Mouse (Mus musculus): Measurements from ENCODE around the gene Myo1h. TPM values are rescaled to one million over a fixed set of nuclear protein-coding genes. Genes with fewer than 3 reads are reported as not detected.

The Myo1h gene
- total RNA-seq, 1 experiment from 2014 or later = 1.3 TPM

- ATAC-seq (replicated peaks; ENCODE audit: low read depth, poor library complexity, severe bottlenecking) = peak; percentile 93
Measured at GRCm38 (mm10) chr5:114356250-114356935, 67.4 kb downstream of the Myo1h start.

- ATAC-seq (replicated peaks; ENCODE audit: low read depth, poor library complexity, severe bottlenecking) = peak; percentile 30
Measured at GRCm38 (mm10) chr5:114356936-114357751, 68.2 kb downstream of the Myo1h start.

GRCm38 (mm10) chr5:114358833-114359232 is 69.9 kb downstream of the Myo1h start:
- ATAC-seq (replicated peaks; ENCODE audit: low read depth, poor library complexity, severe bottlenecking) = no peak

GRCm38 (mm10) chr5:114359586-114359985 is 70.6 kb downstream of the Myo1h start:
- 0 out of 2 replicates have a peak, but pooled peaks have one; percentile 24 for ATAC-seq (replicated peaks; ENCODE audit: low read depth, poor library complexity, severe bottlenecking)

GRCm38 (mm10) chr5:114360968-114361367 is 72.0 kb downstream of the Myo1h start:
- ATAC-seq (replicated peaks; ENCODE audit: low read depth, poor library complexity, severe bottlenecking) = peak; percentile 40

- peak; percentile 60 for ATAC-seq (replicated peaks; ENCODE audit: low read depth, poor library complexity, severe bottlenecking)
Measured at GRCm38 (mm10) chr5:114365043-114365752, 76.2 kb downstream of the Myo1h start.

GRCm38 (mm10) chr5:114368121-114368520 is 79.2 kb downstream of the Myo1h start:
- no peak for ATAC-seq (replicated peaks; ENCODE audit: low read depth, poor library complexity, severe bottlenecking)

- ATAC-seq (replicated peaks; ENCODE audit: low read depth, poor library complexity, severe bottlenecking) = no peak
Measured at GRCm38 (mm10) chr5:114368803-114369496, 80.0 kb downstream of the Myo1h start.

- no peak for ATAC-seq (replicated peaks; ENCODE audit: low read depth, poor library complexity, severe bottlenecking)
Measured at GRCm38 (mm10) chr5:114369921-114370320, 81.0 kb downstream of the Myo1h start.

GRCm38 (mm10) chr5:114370371-114370776 is 81.4 kb downstream of the Myo1h start:
- no peak for ATAC-seq (replicated peaks; ENCODE audit: low read depth, poor library complexity, severe bottlenecking)

- ATAC-seq (replicated peaks; ENCODE audit: low read depth, poor library complexity, severe bottlenecking) = peak; percentile 68
Measured at GRCm38 (mm10) chr5:114371331-114371730, 82.4 kb downstream of the Myo1h start.

- no peak for ATAC-seq (replicated peaks; ENCODE audit: low read depth, poor library complexity, severe bottlenecking)
Measured at GRCm38 (mm10) chr5:114371731-114372473, 82.9 kb downstream of the Myo1h start.

- no peak for ATAC-seq (replicated peaks; ENCODE audit: low read depth, poor library complexity, severe bottlenecking)
Measured at GRCm38 (mm10) chr5:114372565-114372964, 83.6 kb downstream of the Myo1h start.

- ATAC-seq (replicated peaks; ENCODE audit: low read depth, poor library complexity, severe bottlenecking) = no peak
Measured at GRCm38 (mm10) chr5:114373174-114373573, 84.2 kb downstream of the Myo1h start.

GRCm38 (mm10) chr5:114373581-114373980 is 84.6 kb downstream of the Myo1h start:
- ATAC-seq (replicated peaks; ENCODE audit: low read depth, poor library complexity, severe bottlenecking) = no peak

GRCm38 (mm10) chr5:114374409-114375213 is 85.6 kb downstream of the Myo1h start:
- peak; percentile 66 for ATAC-seq (replicated peaks; ENCODE audit: low read depth, poor library complexity, severe bottlenecking)

GRCm38 (mm10) chr5:114378177-114378920 is 89.4 kb downstream of the Myo1h start:
- peak; percentile 8; the same call in 1 of the 2 replicates for ATAC-seq (replicated peaks; ENCODE audit: low read depth, poor library complexity, severe bottlenecking)

- ATAC-seq (replicated peaks; ENCODE audit: low read depth, poor library complexity, severe bottlenecking) = no peak
Measured at GRCm38 (mm10) chr5:114378936-114379335, 90.0 kb downstream of the Myo1h start.

Measured in common myeloid progenitor, adult 5-6 weeks (primary cell).